Mouse (Mus musculus): ENCODE data around the gene Prepl.

- TF ChIP-seq POLR2A (IDR thresholded peaks at IDR 0.05; ENCODE audit: borderline replicate concordance, extremely low read depth, insufficient read depth, insufficient read length, poor library complexity, severe bottlenecking) = no peak
- TF ChIP-seq CTCF (IDR thresholded peaks at IDR 0.05; ENCODE audit: borderline replicate concordance, extremely low read depth, insufficient read depth, insufficient read length) = no peak
Measured at GRCm38 (mm10) chr17:85089621-85090020, 420 bp downstream of the Prepl start.
